Mouse (Mus musculus) neural tube, embryonic 10.5 days (tissue): ENCODE results near the gene Tmem235.
"Not testable (repeated sequence)": the region's sequence is repeated elsewhere in the genome, so short reads cannot be mapped to it uniquely, and the experiment has no call there.

ENCODE experiments used
- DNase-seq: peaks from one replicate; pipeline ENCODE4 v3.0.0-alpha.2; 2017; ENCODE audit warnings: low spot score; ENCODE audit errors: extremely low spot score

Gene Tmem235

DNA sequence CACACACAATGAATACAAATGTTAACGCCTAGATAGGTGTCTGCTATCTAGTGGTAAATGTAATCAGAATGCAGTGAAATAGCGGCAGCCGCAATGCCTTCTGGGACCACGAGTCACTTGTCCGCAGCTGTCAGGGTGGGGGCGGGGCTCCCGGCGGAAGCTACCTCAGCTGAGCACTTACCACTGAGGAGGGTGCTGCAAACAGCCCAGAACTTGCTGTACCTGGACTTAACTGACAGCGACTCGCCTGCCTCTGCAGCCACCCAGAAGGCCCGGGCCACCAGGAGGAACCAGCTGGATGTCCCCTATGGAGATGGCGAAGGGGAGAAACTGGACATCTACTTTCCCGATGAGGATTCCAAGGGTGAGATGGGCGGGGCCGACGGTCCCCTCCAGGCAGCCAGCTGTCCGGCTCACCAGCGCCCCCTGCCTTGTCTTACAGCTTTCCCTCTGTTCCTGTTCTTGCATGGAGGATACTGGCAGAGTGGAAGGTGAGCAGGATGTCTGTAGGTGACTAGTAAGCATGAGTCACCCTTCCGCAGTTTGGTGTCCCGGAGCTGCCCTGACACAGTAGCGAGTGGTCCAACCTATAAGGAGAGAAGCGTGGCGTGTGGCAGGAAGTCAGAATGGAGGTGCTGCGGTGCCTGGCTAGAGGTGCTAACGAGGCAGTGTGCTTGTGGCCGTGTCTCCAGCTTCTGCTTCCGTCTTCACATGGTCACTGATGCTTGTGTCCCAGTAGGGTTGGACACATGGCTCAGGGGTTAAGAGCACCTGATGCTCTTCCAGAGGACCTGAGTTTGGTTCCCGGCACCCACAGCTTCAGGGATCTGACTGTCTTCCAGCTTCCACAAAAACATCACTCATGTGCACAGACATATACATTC is 28.2 kb upstream of the Tmem235 start:
- DNase-seq, result peak; percentile 86

DNA sequence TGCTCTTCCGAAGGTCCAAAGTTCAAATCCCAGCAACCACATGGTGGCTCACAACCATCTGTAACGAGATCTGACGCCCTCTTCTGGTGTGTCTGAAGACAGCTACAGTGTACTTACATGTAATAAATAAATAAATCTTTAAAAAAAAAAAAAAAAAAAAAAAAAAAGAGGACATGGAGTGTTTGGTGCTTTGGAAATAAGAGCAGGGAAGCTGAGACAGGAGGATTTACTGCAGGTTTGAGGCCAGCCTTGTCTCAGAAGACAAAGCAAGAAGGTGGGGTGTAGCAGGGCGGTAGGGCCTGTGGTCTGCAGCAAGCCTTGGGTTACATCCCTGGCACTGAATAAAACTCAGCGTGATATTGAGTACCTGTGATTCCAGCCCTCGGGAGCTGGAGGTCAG is 27.0 kb upstream of the Tmem235 start:
- DNase-seq, result not testable (repeated sequence)

- no peak for DNase-seq
Observed at GRCm38 (mm10) chr11:117834086-117834485, 26.5 kb upstream of the Tmem235 start.

DNA sequence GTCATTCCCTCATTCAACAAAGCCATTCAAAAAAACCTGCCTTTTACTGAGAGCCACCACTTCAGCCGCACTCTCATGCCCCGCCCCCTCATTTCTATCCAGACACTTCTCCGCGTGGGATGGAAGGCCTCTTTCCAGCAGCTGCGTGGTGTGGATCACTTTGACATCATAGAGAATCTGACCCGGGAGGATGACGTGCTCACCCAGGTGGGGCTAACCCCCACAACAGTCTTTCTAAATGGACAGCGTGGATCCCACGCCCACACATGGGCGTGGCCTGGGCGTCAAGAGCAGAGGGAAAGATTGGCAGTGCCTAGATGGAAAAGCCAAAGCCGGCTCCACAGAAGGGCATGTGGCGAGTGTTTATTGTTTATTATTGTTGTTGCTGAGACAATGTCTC is 24.2 kb upstream of the Tmem235 start:
- no peak for DNase-seq

DNA sequence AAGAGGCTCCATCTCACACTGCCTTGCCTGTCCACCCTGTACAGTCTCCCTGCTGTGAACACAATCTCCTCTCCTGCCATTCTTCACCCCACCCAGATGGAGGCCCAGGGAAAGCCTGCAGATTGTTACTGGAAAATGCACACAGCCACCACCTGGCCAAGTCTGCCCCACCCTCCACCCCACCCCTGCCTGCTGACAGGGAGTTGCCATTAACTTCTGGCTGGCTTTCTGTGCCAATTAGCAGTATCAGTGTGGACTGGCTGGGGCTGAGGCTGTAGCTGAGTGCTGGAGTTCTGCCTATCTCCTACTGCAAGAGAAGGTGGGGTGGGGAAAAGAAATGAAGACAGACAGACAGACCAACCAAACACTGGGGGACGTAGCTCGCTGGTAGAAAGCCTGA is 22.0 kb upstream of the Tmem235 start:
- no peak for DNase-seq

DNA sequence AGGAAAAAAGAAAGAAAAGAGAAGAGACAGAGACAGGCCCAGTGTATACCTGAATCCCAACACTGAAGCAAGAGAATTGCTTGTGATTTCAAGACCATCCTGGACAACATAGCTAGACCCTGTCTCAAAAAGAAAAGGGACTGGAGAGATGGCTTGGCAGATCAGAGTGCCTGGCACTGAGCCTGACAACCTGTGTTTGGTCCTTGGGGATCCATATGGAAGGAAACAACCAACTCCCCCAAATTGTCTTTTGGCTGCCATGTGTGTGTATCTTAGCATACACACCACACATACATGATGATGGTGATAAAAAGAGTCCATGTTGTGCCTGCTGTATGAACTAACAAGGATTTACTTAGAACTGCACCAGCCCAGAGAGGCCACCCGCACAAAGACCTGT is 21.5 kb upstream of the Tmem235 start:
- DNase-seq, result no peak

DNA sequence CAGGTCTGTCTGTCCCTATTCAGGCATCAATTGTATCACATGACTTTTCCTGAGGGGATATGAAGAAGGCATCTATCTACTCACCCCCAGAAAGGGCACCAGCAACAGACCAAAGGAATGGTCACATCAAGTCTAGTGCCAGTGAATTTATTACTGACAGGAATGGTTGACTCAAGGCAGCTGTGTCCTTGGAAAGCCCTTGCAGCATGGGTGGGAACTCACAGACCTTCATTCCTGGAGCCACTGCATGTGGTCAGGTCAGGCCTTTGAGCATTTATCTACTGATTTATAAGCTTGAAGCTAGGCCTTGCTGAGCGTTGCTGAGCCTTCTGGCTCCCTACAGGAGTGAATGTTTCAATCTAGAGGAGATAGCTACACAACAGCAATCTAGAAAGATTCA is 19.6 kb upstream of the Tmem235 start:
- DNase-seq, result no peak

DNA sequence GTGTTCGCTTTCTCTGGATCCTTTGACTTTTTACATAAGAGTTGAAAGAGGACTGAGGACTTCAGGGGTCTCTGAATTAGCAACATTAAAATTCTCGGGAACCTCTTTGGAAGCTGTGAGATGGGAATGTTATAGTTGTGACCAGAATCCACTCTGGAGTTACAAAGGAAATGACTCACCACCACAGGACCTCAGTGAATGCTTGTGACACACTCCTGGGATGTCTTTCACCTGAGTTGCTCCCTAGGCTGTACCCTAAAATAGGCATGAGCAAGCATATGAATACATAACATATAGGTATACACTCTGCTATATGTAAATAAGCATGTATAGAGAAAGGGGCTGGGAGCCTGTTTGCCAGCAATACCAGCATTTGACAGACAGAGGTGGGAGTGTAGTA is 17.1 kb upstream of the Tmem235 start:
- DNase-seq, result no peak

- no peak for DNase-seq
Observed at GRCm38 (mm10) chr11:117844997-117845396, 15.6 kb upstream of the Tmem235 start.

DNA sequence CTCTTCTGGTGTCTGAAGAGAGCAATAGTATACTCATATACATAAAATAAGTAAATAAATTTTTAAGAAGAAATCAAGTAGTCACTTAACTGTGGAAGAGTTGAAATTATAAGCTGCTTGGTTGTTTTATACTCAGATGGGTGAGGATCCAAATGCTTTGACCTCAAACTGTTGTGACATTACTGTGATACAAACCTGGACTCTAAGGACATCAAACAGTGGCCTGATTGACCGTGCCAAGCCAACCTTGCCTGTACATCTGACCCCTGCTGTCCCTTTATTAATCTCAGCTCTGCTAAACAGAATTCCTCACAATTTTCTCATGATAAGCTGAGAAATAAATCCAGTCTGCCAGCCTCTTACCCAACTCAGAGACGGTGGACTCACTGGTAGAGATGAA is 14.9 kb upstream of the Tmem235 start:
- no peak for DNase-seq

DNA sequence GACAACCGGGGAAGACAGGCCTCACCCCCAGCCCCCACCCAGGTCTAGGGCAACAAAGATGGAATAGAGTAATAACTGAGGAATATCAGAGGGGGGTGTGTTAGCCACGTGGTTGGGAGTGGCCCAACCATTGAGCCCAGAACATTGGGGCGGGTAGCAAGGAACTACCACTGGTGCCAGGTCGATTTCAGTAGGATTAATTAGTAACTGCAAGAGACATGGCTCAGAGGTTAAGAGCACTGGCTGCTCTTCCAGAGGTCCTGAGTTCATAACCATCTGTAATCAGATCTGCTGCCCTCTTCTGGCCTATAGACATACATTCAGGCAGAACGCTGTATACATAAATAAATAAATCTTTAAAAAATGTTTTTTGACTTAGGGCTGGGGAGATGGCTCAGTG is 13.9 kb upstream of the Tmem235 start:
- no peak for DNase-seq

- DNase-seq, result no peak
Observed at GRCm38 (mm10) chr11:117847593-117848215, 12.8 kb upstream of the Tmem235 start.

DNA sequence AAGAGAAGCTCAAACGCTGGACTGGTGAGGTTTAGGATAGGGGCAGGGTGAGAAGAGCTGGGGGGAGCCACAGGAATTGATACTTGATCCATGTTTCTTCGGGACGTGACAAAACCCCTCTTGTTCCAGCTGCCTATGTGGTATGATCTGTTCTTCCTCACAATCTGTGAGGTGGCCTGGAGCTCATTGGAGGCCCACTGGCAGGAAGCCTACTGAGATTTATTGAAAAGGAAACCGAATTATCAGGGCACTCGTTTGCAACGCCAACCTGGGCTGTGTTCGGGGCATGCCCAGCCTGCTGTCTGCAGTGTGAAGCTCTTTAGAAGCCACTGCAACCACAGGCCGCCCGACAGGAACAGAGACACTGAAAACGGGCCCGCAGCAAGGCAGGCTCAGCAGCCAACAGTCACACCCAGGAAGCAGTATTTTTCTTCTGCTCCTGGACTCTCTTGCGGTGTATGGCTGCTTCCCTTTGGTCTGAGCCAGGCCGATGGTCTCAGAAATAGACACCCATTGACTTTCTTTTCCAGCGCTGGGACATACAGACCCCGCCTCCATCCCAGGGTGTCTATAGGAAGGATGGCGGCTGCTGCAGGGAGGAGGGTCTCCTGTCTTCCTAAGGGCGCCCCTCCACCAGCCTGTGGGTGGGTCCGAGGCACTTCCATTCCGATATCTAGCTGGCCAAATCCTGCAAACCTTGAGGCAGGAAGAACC is 12.1 kb upstream of the Tmem235 start:
- DNase-seq, result no peak

GRCm38 (mm10) chr11:117848985-117849671 is 11.4 kb upstream of the Tmem235 start, which contains the start of gene Birc5:
Gene Birc5 (plus strand): TSS chr11:117849251.
- peak; percentile 98 for DNase-seq

DNA sequence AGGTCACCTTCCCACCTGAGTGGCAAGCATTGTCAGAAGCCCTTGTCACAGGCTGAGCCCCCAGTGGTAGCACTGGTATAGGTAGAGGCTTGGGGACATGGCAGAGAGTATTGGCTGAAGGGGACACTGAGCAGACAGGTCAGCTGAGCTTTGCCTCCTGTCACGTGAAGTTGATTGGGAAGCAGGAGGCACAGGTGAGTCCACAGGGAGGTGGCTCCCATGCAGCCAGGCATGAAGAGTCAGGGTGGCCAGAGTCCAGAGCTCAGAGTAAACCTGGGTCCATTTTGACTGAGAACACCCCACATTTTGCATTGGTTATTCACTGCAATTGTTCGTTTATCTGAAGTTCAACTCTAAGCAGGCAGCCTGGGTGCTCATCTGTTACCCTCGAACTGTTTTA is 7.7 kb upstream of the Tmem235 start:
- no peak for DNase-seq

- no peak for DNase-seq
Observed at GRCm38 (mm10) chr11:117854241-117854640, 6.3 kb upstream of the Tmem235 start.

GRCm38 (mm10) chr11:117855360-117855759 is 5.2 kb upstream of the Tmem235 start:
- no peak for DNase-seq

DNA sequence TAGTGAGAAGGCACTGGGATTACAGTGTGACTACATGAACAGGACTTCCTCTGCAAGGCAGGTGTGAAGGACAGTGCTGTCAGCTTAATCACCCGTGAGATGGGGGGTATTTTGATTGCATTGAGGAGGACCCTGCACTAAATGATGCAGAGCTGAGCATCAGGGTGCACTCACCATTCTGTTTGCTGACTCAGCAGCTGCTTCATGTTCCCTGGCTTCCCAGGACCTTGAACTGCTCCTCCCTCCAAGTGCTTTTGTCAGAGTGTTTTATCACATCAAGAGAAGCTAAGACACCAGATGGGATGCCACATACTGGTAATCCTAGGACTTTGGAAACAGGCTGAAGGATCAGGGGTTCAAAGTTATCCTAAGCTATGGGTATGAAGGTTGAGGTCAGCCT is 4.6 kb upstream of the Tmem235 start:
- DNase-seq, result no peak

GRCm38 (mm10) chr11:117857462-117857861 is 3.1 kb upstream of the Tmem235 start:
- no peak for DNase-seq

- DNase-seq, result no peak
Observed at GRCm38 (mm10) chr11:117858392-117858791, 2.2 kb upstream of the Tmem235 start.

GRCm38 (mm10) chr11:117863174-117863856 is 2.8 kb downstream of the Tmem235 start:
- no peak for DNase-seq
